Mouse (Mus musculus) c-Kit-positive CD71-positive TER-119-negative erythroid progenitor cells, embryonic 14.5 days (primary cell): ENCODE results near the gene Patj.
A peak's percentile ranks its signal among the peaks of the same experiment; 100 is the strongest.
"Not testable (repeated sequence)": the region's sequence is repeated elsewhere in the genome, so short reads cannot be mapped to it uniquely, and the experiment has no call there.

Experiments used
- DNase-seq: peaks from one replicate; pipeline ENCODE4 v3.0.0-alpha.2; 2013; ENCODE audit warnings: low read depth

The Patj gene

DNA sequence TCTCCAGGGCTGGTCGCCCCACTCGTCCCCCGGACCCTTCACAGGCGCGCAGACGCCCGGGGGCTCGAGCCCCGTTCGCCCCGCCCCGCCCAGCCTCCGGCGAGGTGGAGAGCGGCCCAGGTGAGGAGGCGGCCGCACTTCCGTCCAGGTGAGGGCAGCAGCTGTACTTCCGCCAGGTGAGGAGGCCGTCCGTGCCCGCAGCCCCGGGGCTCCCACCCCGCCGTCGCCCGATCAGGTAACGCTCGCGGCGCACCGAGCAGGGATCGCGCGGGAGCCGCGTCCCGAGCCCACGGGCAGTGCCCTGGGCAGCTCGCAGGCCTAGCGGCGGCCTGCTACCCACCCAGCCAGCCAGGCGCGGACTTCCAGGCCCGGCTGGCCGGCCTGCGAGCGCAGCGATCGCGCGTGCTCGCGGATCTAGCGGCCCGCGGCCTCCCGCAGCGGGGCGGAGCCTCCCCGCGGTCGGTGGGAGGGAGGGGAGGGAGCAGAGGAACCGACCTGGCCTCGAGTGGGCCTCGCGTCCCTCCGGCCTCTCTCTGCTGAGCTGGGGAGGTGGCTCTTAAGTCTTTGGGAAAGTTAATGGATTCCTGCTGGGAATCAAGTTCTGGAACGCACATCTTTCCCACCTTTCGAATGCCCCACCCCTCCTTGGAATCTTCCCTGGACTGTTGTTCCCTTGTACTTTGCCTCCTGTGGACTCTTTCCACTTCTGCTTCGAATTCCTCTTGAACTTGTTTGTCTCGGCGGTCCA lies at the start of gene Patj:
Gene Patj, plus strand, starts transcription at position 96 of the 748 bp plus-strand sequence.
- no peak for DNase-seq

DNA sequence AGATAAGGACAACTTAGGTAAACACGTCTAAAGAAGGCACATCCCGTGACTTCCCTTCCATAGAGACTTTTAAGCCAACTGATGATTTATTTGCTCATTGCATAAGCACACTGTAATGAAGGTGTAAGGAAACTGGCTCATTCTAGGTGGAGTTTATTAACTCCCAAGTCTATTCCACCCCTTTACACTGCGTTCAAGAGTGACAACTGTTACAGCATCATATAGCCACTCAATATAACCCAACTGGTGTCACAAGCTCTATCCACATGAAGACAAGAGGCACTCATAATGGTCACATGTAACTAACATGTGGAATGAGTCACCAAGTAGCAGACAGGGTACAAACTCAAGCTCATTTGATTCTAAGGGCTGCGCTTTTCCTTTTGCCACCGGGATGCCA lies 47.0 kb upstream of the Patj start:
- no peak for DNase-seq

DNA sequence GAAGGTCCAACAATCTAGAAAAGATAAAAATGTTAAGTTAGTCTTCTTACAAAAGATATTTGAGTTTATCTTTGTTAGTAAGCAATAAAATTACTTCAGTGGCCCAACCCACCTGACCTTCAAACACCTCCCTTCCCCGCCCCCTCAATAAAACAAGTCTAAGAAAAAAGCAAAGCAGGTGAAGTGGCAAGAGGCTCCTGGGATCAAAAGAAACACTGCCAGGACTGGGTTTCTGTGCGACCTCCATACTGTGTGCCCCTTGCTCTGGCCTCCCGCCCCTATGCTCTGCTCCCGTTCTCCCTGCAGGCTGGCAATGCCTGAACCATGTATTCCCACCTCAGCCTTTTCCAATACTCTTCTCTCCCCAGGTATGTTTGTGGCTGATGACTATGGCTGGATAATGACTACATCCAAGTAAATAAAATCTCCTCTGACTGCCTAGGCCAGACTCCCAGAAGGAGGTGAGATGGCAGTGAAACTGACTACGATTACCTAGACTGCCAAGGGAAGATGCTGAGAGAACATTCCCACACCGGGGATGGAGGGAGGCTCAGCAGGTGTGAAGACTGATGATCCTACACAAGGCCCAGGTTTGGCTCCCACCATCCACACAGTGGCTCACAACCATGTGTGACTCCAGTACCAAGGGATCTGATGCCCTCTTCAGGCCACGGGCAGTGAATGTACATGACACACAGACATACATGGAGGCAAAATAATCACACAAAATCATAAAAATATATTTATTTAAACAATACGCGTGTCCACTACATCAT lies 37.4 kb upstream of the Patj start:
- no peak for DNase-seq

DNA sequence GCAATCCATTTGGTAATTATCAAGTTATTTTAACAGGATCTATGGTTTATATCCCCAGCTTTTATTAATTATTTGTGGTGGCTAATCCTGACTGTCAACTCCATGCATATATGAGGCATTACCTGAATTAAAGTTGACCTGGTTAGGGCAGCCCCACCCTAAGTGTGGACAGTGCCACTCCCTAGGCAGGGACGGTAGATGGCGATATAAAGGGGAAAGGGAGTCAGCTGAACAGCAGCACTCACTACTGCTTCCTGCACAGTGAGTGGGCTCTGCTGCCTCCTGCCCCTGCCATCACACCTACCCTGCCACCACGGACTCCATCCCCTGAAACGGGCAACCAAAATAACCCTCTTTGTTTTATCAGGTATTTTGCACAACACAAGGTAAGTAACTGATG lies 20.2 kb upstream of the Patj start:
- DNase-seq, result no peak

DNA sequence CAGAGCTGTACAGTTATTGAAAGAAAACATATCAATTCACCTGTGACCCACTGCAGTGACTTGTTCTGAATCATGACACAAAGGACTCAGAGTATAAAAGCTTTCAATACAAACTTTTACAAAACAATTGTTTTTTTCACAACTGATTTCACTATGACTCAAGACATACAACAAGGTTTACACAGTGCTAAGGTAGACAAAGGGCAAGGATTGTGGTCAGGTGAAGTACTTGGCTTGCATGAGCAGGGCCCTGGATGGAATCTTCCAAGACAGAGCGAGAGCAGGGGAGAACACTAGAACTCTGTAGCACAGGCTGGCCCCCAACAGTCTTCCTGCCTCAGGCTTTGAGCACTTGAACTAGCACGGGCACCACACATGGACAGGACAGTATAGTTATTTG lies 18.6 kb upstream of the Patj start:
- no peak for DNase-seq

DNA sequence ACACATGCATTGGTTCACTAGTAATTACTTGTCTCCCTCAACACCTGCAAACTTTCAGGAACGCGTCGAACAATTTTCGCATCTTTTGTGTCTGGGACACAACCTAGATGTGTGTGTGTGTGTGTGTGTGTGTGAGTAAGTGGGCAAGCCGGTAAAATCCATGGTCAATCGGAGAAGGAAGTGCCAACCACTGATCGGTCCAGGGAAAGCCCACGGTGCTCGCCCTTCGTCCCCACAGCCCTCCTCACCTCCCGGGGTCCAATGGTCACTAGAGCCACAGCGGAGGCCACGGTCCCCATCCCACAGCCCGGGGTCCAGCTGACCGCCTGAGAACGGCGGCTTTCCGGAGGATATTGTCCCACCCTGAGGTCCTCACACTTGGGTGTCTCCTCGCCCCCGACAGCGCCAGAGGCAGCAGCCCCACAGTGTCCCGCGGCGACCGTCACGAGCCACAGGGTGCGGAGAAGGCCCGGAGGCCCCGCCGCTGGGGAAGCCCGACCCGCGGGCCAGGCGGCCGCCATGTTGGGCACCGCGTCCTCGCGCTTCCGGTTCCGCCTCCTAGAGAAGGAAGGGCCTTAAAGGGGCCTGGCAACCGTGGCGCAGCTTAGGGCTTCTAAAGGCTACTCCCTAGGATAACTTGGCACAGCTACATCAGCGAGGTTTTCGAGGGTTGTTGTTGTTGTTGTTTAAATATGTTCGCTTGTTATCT lies 12.7 kb upstream of the Patj start, which contains the start of gene Tm2d1:
Gene Tm2d1, minus strand, starts transcription at position 591 of the 709 bp plus-strand sequence.
- DNase-seq, result peak; percentile 54

DNA sequence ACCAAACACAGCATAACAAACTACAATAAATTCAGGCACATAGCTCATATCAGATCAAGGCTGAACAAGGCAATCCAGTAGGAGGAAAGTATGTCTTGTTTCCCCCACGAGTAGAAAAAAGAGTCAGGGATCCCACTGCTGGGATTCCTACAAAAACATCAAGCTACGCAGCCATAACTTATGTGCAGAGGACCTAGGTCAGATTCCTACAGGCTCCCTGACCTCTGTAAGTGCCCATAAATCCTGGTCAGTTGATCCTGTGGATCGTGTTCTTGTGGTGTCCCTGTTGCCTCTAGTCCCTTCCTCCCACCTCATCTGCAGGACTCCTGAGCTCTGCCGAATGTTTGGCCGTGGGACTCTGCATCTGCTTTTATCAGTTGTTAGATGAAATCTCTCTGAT lies 10.5 kb upstream of the Patj start:
- DNase-seq, result no peak

DNA sequence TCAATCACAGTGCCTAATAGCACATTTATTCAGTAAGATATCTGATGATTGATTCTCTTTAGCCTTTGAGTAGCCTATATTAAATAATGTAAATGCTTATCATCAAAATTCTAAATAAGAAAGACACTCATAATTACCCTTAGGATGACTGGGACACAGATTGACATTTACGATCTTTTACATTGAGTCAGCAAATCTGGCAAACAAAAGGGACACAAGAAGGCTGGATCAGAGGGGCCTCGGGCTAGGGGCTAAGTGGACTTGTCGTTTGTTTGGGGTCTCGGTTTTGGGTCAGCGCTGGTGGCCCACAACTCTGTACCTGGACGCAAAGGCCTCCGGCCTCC lies 267 bp upstream of the Patj start:
- DNase-seq, result no peak

DNA sequence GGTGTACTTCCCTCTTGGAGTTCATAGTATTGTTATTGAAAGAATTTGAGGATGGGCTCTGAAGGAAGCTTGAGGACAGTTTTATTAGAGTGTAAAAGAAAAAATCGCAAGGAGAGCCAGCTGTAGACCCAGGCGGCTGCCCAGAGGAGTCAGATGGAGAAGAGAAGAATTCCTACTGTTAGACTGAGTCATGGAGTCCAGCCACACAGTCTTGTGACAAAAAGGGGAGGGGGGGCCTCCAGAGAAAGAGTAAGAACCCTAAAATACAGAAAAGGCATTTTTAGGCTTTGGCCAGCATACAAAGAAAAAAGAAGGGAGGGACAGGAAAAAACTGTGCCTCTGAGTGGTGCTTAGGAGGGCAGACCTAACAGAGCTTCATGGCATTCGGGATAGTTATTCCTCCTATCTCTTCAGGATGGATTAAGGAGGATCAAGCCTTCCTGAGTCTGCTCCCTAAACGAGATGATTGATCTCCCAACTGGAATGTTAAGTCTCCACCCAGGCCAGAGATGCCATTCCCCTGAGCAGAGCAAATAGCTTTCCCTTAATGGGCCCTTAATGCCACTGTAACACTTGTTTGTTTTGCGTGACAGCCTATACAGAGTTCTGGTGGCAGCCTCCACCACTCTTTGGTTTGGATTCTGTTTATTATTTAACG lies 5.5 kb downstream of the Patj start:
- DNase-seq, result no peak

DNA sequence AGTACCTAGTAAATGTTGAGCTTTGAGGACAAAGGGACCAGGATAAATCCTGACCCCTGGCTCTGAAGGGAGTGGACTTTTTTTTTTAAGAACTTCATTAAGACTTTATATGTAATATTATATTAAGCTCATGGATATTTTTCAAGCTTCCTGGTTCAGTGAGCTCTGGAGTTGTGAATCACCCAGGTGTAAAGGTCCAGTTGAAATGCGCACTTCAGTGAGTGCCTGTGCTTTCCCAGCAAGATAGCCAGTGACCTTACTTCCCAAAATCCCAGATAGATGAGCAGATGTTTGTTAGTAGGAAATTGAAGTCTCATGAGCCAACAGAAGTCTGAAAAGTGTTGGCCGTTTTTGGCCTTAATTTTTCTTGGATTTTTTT lies 6.0 kb downstream of the Patj start:
- no peak for DNase-seq

DNA sequence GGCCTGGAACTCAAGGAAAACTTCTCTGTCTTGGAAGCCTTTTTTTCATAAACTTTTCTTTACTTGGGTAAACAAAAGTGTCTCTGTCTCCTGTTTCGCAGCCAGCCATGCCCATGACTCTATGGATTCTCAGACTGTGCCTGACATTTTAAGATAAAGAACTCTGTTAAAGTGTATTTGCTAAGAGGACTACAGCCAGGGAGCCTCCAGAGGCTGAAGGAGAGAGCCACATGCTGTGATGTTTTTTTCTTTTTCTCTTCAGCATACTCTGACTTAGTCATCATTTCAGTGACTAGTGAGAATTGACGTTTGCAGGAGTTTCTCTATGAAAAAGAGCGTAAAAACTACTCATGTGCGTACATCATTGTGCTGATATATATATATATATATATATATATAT lies 7.9 kb downstream of the Patj start:
- no peak for DNase-seq

DNA sequence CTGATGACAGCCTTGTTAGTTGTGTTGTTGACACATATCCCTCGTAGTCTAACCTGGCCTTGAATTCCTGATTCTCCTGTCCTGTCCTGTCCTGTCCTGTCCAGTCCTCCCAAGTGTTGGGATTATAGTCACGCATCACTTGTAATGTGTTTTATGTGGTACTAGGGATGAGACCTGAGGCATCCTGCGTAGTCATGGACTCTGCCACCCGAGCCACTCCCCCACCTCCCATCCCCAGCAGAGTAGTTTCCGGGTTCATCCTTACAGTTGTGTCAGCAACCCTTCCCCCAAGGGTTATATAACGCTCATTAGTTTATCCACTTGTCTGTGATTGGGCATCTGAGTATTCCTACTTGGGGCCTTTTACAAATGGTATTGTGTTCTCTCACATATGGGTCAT lies 8.8 kb downstream of the Patj start:
- no peak for DNase-seq

DNA sequence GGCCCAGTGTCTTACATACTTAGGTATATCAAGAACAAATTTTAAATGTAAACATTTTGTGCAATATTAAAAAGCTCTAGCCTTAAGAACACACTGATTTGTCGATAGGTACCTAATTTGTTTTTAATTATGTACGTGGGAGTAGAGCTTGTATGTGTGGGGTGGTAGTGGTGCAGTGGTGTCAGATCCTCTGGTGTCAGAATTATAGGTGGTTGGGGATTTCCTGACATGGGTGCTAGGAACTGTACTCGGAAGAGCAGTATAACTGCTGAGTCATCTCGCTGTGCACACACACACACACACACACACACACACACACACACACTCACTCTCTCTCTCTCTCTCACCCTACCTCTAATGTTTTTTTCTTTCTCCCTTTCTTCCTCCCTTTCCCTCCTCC lies 12.9 kb downstream of the Patj start:
- DNase-seq, result no peak

DNA sequence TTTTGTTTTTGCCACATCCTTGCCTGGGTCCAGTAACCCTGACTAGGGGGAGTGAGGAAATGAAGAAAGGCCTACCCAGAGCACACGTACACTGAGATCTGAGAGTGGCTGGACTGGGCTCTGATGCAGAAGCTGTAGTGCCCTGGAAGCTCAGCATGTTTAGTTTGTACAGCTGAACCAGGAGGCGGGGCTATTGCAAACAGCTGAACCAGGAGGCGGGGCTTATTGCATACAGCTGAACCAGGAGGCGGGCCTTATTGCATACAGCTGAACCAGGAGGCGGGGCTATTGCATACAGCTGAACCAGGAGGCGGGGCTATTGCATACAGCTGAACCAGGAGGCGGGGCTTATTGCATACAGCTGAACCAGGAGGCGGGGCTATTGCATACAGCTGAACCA lies 19.6 kb downstream of the Patj start:
- DNase-seq, result not testable (repeated sequence)

DNA sequence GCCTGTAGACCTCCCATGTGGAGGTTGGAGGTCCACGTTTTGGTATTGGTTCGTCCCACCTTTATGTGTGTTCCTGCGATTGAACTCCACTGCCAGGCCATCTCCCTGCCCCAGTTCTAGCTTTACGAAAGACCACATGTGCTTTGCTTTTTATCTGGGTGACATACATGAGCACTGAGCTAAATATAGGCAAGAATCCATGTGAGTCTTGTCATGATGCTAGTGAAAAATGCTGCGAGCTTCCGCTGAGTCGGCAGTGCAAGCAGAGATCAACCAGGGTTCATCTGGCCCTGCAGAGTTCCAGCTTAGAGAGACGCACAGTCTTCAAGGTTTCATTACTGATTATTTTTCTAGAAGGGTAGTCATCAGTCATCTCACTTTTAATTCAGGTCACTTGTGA lies 32.8 kb downstream of the Patj start:
- no peak for DNase-seq

DNA sequence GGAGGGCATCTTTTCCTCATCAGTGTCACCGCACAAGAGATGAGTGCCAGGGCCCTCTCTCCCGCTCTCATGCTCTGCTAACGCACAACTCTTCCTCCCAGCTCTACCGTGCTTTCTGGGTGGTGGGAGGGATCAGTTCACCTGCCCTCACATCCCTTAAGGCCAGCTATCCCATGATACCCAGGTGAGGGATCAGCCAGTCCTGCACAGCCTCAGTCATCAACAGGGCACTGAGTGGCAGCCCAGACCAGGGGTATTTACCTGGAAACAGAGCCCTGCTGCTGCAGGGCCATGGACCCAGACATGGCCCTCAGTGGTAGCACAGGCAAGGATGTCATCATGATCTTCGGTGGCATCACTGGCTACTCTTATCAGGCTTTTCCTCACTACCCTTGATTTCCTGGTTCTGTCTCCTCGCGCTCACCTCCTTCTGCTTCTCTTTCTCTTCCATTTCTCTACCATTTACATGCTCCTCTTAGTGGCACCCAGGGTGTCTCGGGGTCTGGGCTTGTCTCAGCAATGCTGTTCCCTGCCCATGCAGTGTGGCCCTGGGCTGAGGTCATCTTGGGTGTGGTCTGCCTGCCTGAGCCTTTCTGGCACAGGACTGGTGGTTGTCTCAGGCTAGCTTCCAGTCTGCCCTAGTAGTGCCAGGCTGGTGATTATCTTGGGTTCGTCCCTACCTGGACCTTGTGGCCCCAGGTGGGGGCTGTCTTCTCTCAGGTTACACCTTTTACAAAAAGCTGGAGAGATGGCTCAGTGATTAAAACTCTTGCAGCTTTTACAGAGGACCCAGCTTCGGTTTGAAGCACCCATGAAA lies 40.3 kb downstream of the Patj start:
- DNase-seq, result no peak

DNA sequence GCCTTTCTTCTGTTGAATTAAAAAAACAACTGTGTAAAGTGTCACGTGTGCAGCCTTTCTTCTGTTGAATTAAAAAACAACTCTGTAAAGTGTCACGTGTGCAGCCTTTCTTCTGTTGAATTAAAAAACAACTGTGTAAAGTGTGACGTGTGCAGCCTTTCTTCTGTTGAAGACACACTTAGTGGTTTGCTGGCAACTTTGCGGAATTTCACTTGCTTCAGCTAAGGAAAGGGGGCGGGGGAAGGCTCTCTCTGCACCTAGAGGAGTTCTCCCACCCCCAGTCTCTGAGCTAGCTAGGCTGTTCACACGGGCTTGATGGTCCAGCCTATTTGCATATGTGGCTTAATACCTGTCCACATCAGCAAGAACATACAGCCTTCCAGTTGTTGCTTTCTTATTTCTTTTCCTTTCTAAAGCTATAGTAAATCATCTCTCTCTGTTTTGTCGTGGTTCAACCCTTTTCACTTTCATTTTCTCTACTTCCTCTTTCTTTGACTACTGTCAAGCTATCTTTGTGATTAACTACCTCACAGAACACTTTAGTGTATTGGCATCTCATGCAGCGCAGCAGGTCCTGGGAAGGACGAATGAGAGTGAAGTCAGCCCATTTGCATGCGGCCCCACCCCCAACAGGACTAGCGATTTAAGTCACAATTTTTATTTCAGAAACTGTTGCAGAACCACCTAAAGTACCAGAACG lies 41.2 kb downstream of the Patj start:
- peak; percentile 11 for DNase-seq

DNA sequence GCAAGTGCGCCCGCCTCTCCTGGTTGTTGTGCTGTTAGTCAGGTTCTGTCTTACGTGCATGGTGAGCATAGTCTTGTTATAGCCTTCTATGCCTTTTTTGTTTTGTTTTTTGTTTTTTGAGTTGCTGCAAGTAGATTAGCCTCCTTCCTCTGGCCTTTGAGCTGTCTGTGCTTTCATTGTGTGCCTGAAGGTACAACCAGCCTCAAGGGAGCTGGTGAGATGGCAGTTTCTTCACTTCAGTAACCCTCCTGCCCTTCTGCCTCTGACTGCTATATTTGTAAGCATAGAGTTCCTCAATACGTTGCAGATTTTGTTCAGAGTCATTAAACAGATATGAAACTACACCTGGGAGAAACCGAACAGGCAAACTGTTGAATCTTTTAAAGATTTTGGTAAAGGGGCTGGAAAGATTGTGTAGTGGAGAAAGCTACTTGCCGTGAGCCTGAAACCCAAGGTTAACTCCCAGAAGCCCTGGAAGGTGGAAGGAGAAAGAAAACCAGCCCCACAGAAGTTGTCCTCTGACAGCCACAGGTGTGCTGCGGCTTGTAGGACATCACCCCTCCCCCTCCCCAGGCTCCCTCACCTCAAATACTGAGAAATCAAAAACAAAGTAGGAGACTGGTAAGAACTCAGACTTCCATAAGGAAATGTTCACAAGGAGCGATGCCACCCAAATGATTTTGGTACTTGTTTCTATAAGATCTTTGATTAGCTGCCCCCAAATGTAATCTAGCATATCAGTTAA lies 43.8 kb downstream of the Patj start:
- no peak for DNase-seq

DNA sequence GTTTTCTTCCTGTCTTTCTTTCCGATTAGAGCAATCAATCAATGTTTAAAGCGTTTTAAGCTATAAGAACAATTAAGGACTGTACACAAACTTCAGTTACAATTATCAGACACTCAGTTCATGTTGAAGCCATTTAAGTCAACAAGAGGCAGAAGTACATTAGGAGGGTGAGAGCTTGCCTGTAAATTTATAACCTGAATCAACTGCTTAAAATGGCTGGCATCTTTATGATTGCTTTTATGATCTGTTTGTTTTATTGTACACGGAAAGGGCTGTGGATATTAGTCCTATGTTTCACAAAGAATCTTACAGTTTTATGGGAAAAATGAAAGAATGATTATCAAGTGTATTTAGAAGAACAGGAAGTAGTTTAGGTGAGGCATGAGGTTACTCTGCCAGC lies 45.7 kb downstream of the Patj start:
- no peak for DNase-seq

DNA sequence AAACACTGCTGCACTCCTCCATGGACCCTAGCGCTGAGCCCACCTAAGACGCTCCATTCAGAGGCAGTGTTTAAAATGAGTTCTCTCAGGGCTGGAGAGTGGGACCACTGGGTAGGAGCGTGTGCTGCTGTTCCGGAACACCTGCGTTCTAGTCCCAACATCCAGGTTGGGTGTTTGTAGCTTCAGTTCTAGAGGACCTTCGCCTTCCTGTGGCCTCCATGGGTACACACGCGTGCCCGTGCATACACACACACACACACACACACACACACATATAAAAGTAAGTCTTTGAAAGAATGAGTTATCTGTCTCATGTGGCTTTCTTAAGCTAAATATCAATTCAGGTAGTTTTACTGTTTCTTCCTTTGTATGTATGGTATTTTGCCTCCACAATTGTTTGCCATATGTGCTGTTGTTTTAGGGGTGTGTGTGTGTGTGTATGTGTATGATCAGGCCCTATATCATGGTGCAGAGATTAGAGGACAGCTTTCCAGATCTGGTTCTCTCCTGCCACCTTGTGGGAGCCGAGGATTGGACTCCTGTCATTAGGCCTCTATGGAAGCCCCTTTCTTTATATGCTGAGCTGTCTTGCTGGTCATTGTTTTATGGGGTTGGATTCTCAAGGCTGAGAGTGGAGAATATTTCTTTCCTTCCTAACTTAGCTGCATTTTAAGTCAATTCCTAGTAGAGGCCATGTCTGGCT lies 49.0 kb downstream of the Patj start:
- DNase-seq, result no peak
